ENCODE assay signal across 14 mouse cellular contexts in genomic region chr6:145401140-145401539, GRCm38 (mm10).
DNase-seq lines count a peak whose midpoint lies in the region; ATAC-seq and TF ChIP-seq lines count a peak whose summit lies in the region.
"Had no signal": no experiment of that assay in that cellular context is flagged by ENCODE, and none has a peak within 500 bp of the region (broad histone marks: within the 10 kb centered on the region; RNA-seq: fewer than 3 reads in every experiment).

No protein-coding gene starts in this region.

- H3K4me3 ChIP-seq in liver, postnatal 0 days (ENCODE audit: low read depth, low read length): no peak overlapping the region
- H3K4me3 ChIP-seq: gastrocnemius, adult 2 months; heart, embryonic 13.5 days had no signal

- DNase-seq in kidney, adult 9 months: peak; percentile 17
- DNase-seq in kidney, adult 11 months: no peak
- DNase-seq in NIH3T3 (ENCODE audit: low read depth): peak; percentile 61
- peak; percentile 45 for DNase-seq in embryo, embryonic 11.5 days (ENCODE audit: low read depth, low spot score)
- DNase-seq in kidney, postnatal 36 days: peak; percentile 7 to 20
- no peak for DNase-seq in liver, postnatal 0 days
- DNase-seq in layer of hippocampus, postnatal 14 days (ENCODE audit: low spot score in 2 of 2): no peak
- DNase-seq: cerebellum, postnatal 25 days; gastrocnemius, adult 2 months; lung, postnatal 4 days; right cerebral cortex, postnatal 25 days had no signal

- no peak overlapping the region for H3K9ac ChIP-seq in liver, postnatal 0 days (replicated peaks)
- H3K9ac ChIP-seq: heart, embryonic 13.5 days had no signal

- 25% methylated on average over 4 of the region's 4 CpGs for WGBS in liver, postnatal 0 days (ENCODE audit: insufficient replicate concordance)

- no peak for ATAC-seq in liver, postnatal 0 days
- ATAC-seq: midbrain, embryonic 16.5 days had no signal

- no peak for TF ChIP-seq CTCF in liver, postnatal 0 days (IDR thresholded peaks at IDR 0.05; ENCODE audit: low read depth)

- H3K27ac ChIP-seq in liver, postnatal 0 days (ENCODE audit: low read depth): no peak overlapping the region
- H3K27ac ChIP-seq: gastrocnemius, adult 2 months; heart, embryonic 13.5 days had no signal

- H3K4me1 ChIP-seq in liver, postnatal 0 days (ENCODE audit: insufficient read depth): no peaks in the 10 kb centered on the region

- H3K4me2 ChIP-seq in liver, postnatal 0 days (ENCODE audit: low read depth, low read length): no peak overlapping the region
- H3K4me2 ChIP-seq: heart, embryonic 13.5 days; liver, embryonic 11.5 days had no signal

- H3K9me3 ChIP-seq in liver, postnatal 0 days (ENCODE audit: low read length): no peaks in the 10 kb centered on the region
- H3K9me3 ChIP-seq: heart, embryonic 13.5 days had no signal

- no peaks in the 10 kb centered on the region for H3K36me3 ChIP-seq in liver, postnatal 0 days (replicated peaks; ENCODE audit: insufficient read depth, low read length)
- H3K36me3 ChIP-seq: heart, embryonic 13.5 days had no signal

- TF ChIP-seq EP300 in liver, postnatal 0 days (IDR thresholded peaks at IDR 0.05; ENCODE audit: low read depth): no peak

- no peaks in the 10 kb centered on the region for H3K27me3 ChIP-seq in liver, postnatal 0 days (ENCODE audit: insufficient read depth, low read length)

Comparison
In these comparisons a context has a peak if more than half of its experiments do, and no peak if none do; other contexts are left out.
1. DNase-seq: peak in kidney, adult 9 months (single experiment), NIH3T3 (single experiment), embryo, embryonic 11.5 days (single experiment) and kidney, postnatal 36 days (2 of 2); none in kidney, adult 11 months (single experiment), liver, postnatal 0 days (single experiment) and layer of hippocampus, postnatal 14 days (0 of 2).